Mouse (Mus musculus): Measurements from ENCODE around the gene Lcmt1.

DNA sequence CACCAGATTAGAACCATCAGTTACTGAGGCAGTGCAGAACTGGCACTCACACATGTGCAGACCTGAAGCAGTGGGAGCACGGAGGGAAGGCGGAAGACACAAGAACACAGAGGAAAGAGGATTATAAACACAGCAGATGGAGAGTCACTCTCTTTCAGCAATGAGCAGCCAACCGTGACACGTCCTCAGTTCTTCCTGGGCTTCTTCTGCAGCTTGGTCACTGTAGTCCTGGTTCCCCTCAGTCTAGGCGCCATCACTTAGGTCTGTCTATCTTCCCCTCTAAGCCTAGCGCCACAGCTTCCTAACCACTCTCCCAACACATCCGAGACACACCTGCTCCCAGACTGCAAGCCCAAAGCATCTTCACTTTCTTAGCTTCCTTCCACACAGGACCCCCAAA lies 10.5 kb upstream of the Lcmt1 start:
- TF ChIP-seq TAL1 (IDR thresholded peaks at IDR 0.05; ENCODE audit: low read length) (no peak), GATA1 (IDR thresholded peaks at IDR 0.05; ENCODE audit: low read length) (no peak)

Data from erythroblast, embryonic 14.5 days (primary cell).